Mouse (Mus musculus) neural tube, embryonic 11.5 days (tissue): ENCODE results near the gene A930017K11Rik. TPM values are rescaled to one million over a fixed set of nuclear protein-coding genes. Genes with fewer than 3 reads are reported as not detected.

Source experiments
- ATAC-seq: fragments of 200-750 bp; cut with Nextera tagmentation; 2 replicates; pipeline ENCODE4 v1.8.0; 2017; ENCODE audit warnings: moderate number of reproducible peaks, mild to moderate bottlenecking, moderate TSS enrichment, moderate library complexity; ENCODE audit not compliant: insufficient read depth, low FRiP score, low TSS enrichment
- DNase-seq: peaks from one replicate; pipeline ENCODE4 v3.0.0-alpha.2; 2015; ENCODE audit warnings: low spot score
- H3K27ac ChIP-seq: fragments of 300-500 bp; sonication (generic); 2 replicates; pipeline ENCODE4 v1.5.1; 2014; ENCODE audit warnings: low read depth, mild to moderate bottlenecking, low read length
- H3K27me3 ChIP-seq: fragments of 300-500 bp; sonication (generic); 2 replicates; pipeline ENCODE4 v1.6.1; 2014; ENCODE audit warnings: mild to moderate bottlenecking, low read length, mixed read lengths; ENCODE audit not compliant: control insufficient read depth, insufficient read depth
- H3K36me3 ChIP-seq: fragments of 300-500 bp; sonication (generic); 2 replicates; pipeline ENCODE4 v1.6.1; 2014; ENCODE audit warnings: mild to moderate bottlenecking, low read length, moderate library complexity, mixed read lengths; ENCODE audit not compliant: control insufficient read depth, insufficient read depth
- H3K4me1 ChIP-seq: fragments of 300-500 bp; sonication (generic); 2 replicates; pipeline ENCODE4 v1.6.1; 2014; ENCODE audit warnings: low read length, mixed read lengths; ENCODE audit not compliant: control insufficient read depth, insufficient read depth
- H3K4me2 ChIP-seq: fragments of 300-500 bp; sonication (generic); 2 replicates; pipeline ENCODE4 v1.6.1; 2014; ENCODE audit warnings: low read depth, mild to moderate bottlenecking, moderate library complexity
- H3K4me3 ChIP-seq: fragments of 300-500 bp; sonication (generic); 2 replicates; pipeline ENCODE4 v1.5.1; 2014; ENCODE audit warnings: low read depth, low read length
- H3K9ac ChIP-seq: fragments of 300-500 bp; sonication (generic); 2 replicates; pipeline ENCODE4 v1.6.1; 2014; ENCODE audit warnings: mild to moderate bottlenecking, low read length
- H3K9me3 ChIP-seq: fragments of 300-500 bp; sonication (generic); 2 replicates; pipeline ENCODE4 v1.6.1; 2016; ENCODE audit warnings: low read length; ENCODE audit not compliant: control insufficient read depth
- WGBS: fragments of 180-500 bp; shearing (Covaris S2); extraction: QIAGEN DNeasy Blood & Tissue Kit; methylation state at CpG from one replicate; pipeline ENCODE4 v1.1.7; 2014; 5-methylcytosine and 5-hydroxymethylcytosine counted together
- polyA plus RNA-seq: library from polyadenylated mRNA; unstranded; fragments of >200 nt; fragmentation: Nextera tagmentation; extraction: Ambion mirVana; gene quantifications from 2 replicates; pipeline ENCODE4 v1.2.1, GENCODE M21; 2014

A930017K11Rik gene
- polyA plus RNA-seq, 1 experiment from 2014 or later, result not detected

DNA sequence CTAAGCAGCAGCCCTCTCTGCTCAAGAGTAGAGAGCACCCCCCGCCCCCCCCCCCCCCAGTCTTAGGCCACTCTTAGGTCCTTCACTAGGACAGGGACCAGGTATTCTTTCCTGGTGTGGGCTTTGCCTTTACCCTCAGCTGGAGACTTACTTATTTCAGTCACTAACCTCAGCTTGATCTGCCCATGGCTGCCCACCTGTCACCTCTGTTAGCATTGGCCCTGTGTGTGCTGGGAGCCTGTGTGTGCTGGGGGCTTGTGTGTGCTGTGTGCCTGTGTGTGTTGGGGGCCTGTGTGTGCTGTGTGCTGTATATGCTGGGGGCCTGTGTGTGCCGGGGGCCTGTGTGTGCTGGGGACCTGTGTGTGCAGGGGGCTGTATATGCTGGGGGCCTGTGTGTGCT is 2.3 kb upstream of the A930017K11Rik start:
- WGBS, result 87% methylated on average over 2 of the region's 2 CpGs
- ATAC-seq, result no peak
- no peak for DNase-seq

DNA sequence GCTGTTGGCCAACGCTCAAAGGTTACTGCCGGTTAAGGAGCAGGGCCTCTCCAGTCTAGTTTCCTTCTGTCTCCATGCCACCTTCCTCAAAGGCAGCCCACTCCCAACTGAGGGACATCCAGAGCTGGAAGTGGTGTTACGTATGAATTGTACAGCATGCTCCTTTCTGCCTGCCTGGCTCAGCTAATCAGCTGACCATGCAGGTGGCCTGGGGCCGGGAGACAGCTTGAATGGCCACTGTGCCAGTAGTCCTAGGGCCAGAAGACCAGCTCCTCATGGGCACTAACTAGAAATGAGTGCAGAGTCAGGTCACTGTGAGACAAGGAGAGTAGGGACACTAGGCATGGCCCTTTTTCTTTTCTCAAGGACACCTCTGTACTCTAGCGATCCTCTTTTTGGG is 796 bp upstream of the A930017K11Rik start:
- H3K36me3 ChIP-seq, result no peaks in the 10 kb centered on the region
- H3K27me3 ChIP-seq, result peaks cover 29% of the 10 kb centered on the region
- H3K4me2 ChIP-seq, result no peak overlapping the region
- DNase-seq, result no peak
- H3K9me3 ChIP-seq, result no peaks in the 10 kb centered on the region
- WGBS, result 84% methylated on average over 5 of the region's 5 CpGs
- no peak overlapping the region for H3K4me3 ChIP-seq
- H3K27ac ChIP-seq, result no peak overlapping the region
- no peak overlapping the region for H3K9ac ChIP-seq
- ATAC-seq, result no peak
- no peaks in the 10 kb centered on the region for H3K4me1 ChIP-seq

More for the DNA sequence above, 2.3 kb upstream of the A930017K11Rik start:
- Histone ChIP-seq H3K9ac (no peak overlapping the region), H3K4me3 (no peak overlapping the region), H3K4me1 (no peaks in the 10 kb centered on the region), H3K27ac (no peak overlapping the region), H3K4me2 (no peak overlapping the region), H3K36me3 (peaks cover 3% of the 10 kb centered on the region; the same call in 1 of the 2 replicates), H3K27me3 (peaks cover 29% of the 10 kb centered on the region), H3K9me3 (no peaks in the 10 kb centered on the region)

DNA sequence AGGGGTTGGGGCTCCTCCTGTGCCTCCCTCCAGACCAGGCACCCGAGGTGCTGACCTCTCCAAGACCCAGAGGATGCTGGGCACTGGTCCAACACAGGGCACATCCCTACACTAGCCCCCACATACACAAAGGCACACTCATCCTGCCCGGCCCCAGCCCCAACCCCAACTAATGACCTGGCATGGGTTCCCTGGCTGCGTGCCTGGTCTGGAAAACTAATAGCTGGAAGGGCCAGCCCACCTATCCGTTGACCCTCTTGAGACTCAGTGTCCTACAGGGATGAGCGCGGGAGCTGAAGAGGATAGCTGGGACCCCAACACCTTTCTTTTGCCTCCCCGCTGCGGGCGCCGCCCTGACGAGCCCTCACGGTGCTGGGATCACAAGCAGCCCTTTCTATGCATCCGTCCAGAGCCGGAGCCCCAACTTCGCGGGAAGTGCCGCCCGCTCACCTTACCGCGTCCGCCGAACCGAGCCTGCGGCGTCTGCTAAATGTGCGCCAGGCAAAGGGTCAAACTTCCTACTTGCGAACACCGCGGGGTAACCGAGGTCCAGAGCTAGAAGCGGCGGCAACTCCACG is 1.1 kb downstream of the A930017K11Rik start:
- ATAC-seq, result no peak
- WGBS, result 1% methylated on average over 33 of the region's 33 CpGs
- no peak overlapping the region; the same call in 1 of the 2 replicates for H3K9ac ChIP-seq

DNA sequence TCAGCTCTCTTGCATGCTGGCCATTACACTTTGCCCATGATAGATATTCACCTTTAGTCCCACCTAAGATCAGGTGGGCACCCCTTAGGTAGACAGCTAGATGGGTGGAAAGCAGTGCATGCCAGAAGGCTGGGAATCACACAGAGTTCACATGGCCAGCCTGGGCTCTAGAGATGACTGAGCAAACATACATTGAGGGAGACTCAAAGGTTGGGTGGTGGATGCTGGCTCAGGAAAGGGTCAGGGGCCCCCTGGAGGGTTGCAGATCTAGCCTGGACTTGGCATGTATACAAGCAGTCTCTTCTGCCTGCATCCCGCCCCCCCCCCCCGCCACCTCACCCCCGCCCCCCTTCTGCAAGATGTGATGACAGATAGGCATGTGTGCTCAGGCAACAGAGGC is 1.7 kb downstream of the A930017K11Rik start:
- Histone ChIP-seq H3K27me3 (peaks cover 29% of the 10 kb centered on the region), H3K9ac (no peak overlapping the region), H3K4me1 (no peaks in the 10 kb centered on the region), H3K9me3 (no peaks in the 10 kb centered on the region), H3K4me3 (no peak overlapping the region), H3K27ac (no peak overlapping the region), H3K36me3 (no peaks in the 10 kb centered on the region), H3K4me2 (no peak overlapping the region)
- ATAC-seq (no peak), DNase-seq (no peak)
- 5% methylated on average over 3 of the region's 3 CpGs for WGBS

More for the DNA sequence above, 1.1 kb downstream of the A930017K11Rik start:
- DNase-seq, result no peak
- H3K27ac ChIP-seq, result no peak overlapping the region
- H3K27me3 ChIP-seq, result peaks cover 29% of the 10 kb centered on the region
- H3K4me1 ChIP-seq, result no peaks in the 10 kb centered on the region
- H3K4me3 ChIP-seq, result peak overlapping the region; percentile 26
- H3K36me3 ChIP-seq, result no peaks in the 10 kb centered on the region
- H3K4me2 ChIP-seq, result peak overlapping the region; percentile 37
- no peaks in the 10 kb centered on the region for H3K9me3 ChIP-seq

DNA sequence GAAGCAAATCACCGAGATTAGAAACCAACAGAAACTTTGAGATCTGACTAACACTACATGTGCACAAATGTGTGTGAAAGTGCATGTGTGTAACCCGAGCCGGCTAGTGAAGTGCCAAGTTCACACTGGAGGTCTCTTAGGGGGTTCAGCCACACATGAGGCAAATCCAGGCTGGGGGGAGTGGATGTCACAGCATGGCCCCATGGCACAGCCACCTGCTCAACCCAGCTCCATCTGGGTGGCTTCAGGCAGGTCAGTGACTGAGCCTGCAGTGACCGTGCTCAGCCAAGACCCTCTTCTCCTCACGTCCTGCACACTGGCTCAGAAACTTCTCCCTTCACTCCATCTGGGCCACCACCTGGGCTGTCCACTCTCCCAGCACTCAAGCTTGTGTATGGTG is 2.4 kb downstream of the A930017K11Rik start:
- Histone ChIP-seq H3K4me2 (no peak overlapping the region), H3K36me3 (no peaks in the 10 kb centered on the region), H3K27me3 (peaks cover 29% of the 10 kb centered on the region), H3K9ac (no peak overlapping the region), H3K4me1 (no peaks in the 10 kb centered on the region), H3K27ac (no peak overlapping the region), H3K9me3 (no peaks in the 10 kb centered on the region), H3K4me3 (no peak overlapping the region)
- WGBS, result 70% methylated on average over 5 of the region's 5 CpGs
- DNase-seq (no peak), ATAC-seq (no peak)

DNA sequence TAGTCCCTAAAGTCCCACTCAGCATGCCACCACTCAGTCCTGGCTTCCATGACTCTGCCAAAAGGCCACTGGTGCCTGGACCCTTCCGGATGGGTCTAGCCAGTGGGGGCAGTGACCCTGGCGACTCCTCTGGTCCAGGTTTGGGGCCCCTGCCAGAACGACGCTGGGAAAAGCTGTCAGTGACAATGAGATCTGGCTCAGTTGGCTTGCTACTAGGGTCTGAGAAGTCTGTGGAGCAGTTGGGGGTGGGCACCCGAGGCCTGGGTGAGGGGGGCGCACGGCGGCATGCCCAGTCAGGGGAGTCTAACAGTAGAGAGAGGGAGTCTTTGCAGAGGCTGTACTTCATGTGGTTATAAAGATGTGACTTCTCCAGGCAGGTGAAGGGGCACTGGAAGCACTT is 4.3 kb downstream of the A930017K11Rik start:
- Histone ChIP-seq H3K27ac (no peak overlapping the region), H3K4me1 (no peaks in the 10 kb centered on the region)

DNA sequence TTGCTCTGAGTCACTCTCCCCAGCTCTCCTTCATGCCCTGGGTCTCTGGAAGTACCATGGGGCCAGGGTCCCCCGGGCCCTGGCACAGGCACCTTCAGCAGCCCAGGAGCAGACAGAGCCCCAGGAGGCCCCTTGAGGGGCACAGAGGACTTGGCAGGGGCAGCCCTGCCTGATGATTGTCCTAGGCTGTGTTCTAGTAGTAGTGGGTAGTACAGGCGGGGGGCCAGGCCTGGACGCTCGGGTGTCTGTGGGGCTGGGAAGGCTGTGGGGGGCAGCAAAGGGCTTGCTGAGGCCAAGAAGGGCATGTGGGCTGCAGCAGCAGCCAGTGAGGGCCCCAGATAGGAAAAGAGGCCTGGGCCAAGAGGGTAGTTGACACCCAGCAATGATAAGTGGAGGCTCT is 4.8 kb downstream of the A930017K11Rik start:
- H3K4me2 ChIP-seq, result no peak overlapping the region
- peaks cover 23% of the 10 kb centered on the region for H3K27me3 ChIP-seq
- DNase-seq (no peak), ATAC-seq (no peak)
- H3K36me3 ChIP-seq, result no peaks in the 10 kb centered on the region
- no peaks in the 10 kb centered on the region for H3K9me3 ChIP-seq
- H3K27ac ChIP-seq, result no peak overlapping the region
- H3K9ac ChIP-seq, result peak overlapping the region; percentile 6
- H3K4me3 ChIP-seq, result no peak overlapping the region
- no peaks in the 10 kb centered on the region for H3K4me1 ChIP-seq
- WGBS, result 85% methylated on average over 4 of the region's 4 CpGs

More for the DNA sequence above, 4.3 kb downstream of the A930017K11Rik start:
- Histone ChIP-seq H3K9me3 (no peaks in the 10 kb centered on the region), H3K4me2 (no peak overlapping the region), H3K9ac (no peak overlapping the region), H3K36me3 (no peaks in the 10 kb centered on the region), H3K27me3 (peaks cover 27% of the 10 kb centered on the region), H3K4me3 (no peak overlapping the region)
- WGBS, result 80% methylated on average over 8 of the region's 8 CpGs
- DNase-seq (no peak), ATAC-seq (no peak)

DNA sequence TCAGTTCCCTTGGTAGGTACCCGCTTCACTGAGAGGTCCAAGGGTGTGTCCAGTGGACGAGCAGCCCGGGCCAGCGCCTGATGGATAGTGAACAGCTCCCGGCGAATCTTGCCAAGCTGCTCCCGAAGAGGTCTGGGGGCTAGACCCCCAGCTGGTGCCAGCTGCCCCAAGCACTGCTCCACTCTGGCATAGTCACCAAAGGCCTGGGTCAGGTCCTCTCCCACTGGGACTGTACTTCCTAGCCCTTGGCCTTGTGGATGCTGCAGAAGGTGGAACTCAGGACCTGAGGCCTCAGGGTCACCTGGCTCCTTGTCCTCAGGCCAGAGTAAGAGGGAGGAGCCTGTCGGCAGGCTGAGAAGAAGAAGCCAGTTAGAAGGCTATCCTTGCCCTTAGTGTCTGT is 5.5 kb downstream of the A930017K11Rik start:
- H3K9ac ChIP-seq, result no peak overlapping the region
- 90% methylated on average over 8 of the region's 8 CpGs for WGBS
- H3K4me1 ChIP-seq, result no peaks in the 10 kb centered on the region
- H3K9me3 ChIP-seq, result no peaks in the 10 kb centered on the region
- H3K36me3 ChIP-seq, result no peaks in the 10 kb centered on the region
- no peak overlapping the region for H3K27ac ChIP-seq
- no peak overlapping the region for H3K4me3 ChIP-seq
- peaks cover 16% of the 10 kb centered on the region for H3K27me3 ChIP-seq
- H3K4me2 ChIP-seq, result no peak overlapping the region
- ATAC-seq (no peak), DNase-seq (no peak)

DNA sequence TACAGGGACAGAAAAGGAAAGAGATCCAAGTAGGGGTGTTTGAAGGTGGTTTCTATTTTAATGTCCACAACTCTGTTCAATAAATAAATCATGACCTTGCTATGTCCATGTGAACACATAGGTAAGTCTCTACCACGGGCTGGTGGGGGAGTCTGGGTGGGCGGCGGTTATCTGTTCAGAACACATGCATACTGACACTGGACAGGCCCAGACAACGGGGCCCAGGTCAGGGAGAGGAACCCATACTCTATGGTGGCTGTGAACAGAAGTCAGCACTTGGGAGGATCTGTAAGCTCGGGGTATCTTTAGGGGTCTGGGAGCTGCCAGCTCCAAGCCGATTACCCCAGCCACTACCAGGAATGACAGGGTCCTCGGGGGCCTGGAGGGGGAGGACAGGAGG is 6.0 kb downstream of the A930017K11Rik start:
- H3K4me2 ChIP-seq, result no peak overlapping the region
- 76% methylated on average over 7 of the region's 7 CpGs for WGBS
- no peaks in the 10 kb centered on the region for H3K36me3 ChIP-seq
- H3K4me1 ChIP-seq, result no peaks in the 10 kb centered on the region
- no peak overlapping the region for H3K9ac ChIP-seq
- H3K9me3 ChIP-seq, result no peaks in the 10 kb centered on the region
- H3K4me3 ChIP-seq, result no peak overlapping the region
- no peak overlapping the region for H3K27ac ChIP-seq
- ATAC-seq (no peak), DNase-seq (no peak)
- H3K27me3 ChIP-seq, result peaks cover 10% of the 10 kb centered on the region
